Mouse (Mus musculus): ENCODE results near the gene Cux2. TPM values are rescaled to one million over a fixed set of nuclear protein-coding genes. Genes with fewer than 3 reads are reported as not detected.
A peak's percentile ranks its signal among the peaks of the same experiment; 100 is the strongest.

The Cux2 gene
- polyA plus RNA-seq (2015; fragmentation: Nextera tagmentation; extraction: Ambion mirVana) = 1.5 and 2.3 TPM in 2 replicates

DNA sequence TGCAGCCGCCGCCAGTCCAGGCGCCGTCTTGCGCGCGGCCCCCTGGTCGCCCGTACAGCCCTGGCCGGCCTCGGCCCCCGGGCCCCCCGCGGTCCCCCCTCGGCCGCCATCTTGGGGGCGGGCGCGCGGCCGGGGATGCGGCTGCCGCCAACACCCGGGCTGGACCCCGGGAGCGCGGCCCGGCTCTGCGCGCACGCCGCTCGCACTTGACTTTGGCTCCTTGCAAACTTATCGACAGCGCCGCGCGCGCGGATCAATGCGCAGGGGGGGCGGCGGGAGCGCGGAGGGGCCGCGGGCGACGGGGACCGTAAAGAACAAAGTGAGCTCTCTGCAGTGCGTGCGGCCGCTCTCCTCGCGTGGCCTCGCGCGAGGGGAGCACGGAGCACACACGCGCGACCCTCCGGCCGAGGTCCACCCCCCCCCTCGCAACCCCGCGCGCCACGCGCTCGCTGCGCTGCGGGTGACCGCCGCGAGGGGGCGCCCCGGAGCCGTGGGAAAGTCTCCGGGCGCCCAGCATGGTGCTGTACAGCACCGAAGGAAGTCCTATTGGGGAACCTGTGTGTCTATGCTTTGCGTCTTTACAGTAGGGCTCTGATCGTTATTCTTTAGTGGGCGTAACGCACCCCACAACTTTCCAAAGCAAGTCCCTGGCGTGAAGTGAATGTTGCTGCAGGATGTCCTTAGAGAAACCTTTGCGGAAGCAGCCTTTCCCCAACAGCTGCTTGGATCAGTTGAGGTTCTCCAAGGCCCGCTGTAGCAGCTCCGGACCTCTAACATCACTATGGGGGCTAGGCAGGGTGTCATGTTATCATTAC is at the start of gene Cux2:
Cux2 (minus strand) TSS at position 86 of the 815 bp plus-strand sequence.
- Histone ChIP-seq H3K27me3 (ENCODE audit: control insufficient read depth, insufficient read depth, low read depth, low read length) (peaks cover 62% of the 10 kb centered on the region), H3K9me3 (ENCODE audit: control insufficient read depth, low read length) (no peaks in the 10 kb centered on the region), H3K4me1 (replicated peaks; ENCODE audit: control insufficient read depth, insufficient read depth, low read length) (peaks cover 12% of the 10 kb centered on the region), H3K4me2 (ENCODE audit: low read depth, low read length) (peak within 1 kb of the TSS; percentile 86), H3K36me3 (ENCODE audit: control insufficient read depth, insufficient read depth, low read length) (no peaks in the 10 kb centered on the region), H3K27ac (ENCODE audit: low read length) (0 out of 2 replicates have a peak within 1 kb of the TSS, but pooled peaks have one; percentile 22), H3K4me3 (ENCODE audit: low read length) (peak within 1 kb of the TSS; percentile 78), H3K9ac (ENCODE audit: low read length) (peak within 1 kb of the TSS; percentile 73)
- under 1% methylated on average over 77 of the region's 90 CpGs for WGBS
- peak; percentile 92 for ATAC-seq (ENCODE audit: low read depth)

DNA sequence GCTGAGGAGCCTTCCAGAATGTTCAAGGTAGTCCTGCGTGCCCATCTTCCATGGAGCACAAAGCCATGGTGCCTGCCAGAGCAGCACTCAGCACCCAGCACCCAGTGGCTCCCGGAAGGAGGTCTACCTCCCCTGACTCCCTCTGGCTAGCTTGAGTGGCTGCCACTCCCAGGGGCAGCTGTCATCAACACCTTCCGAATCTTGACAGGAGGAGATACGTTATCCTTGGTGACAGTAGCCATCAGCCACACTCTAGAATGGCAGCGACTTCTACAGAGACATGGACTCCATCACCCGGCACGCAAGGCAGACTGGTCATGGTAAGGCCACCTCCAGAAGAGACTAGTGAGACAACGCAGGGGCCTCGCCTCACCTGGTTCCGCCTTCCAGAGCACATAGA is 44.5 kb upstream of the Cux2 start:
- no peaks in the 10 kb centered on the region for H3K4me1 ChIP-seq (replicated peaks; ENCODE audit: control insufficient read depth, insufficient read depth, low read length)
- no peak overlapping the region for H3K4me3 ChIP-seq (ENCODE audit: low read length)
- H3K27ac ChIP-seq (ENCODE audit: low read length) = no peak overlapping the region
- no peak overlapping the region for H3K9ac ChIP-seq (ENCODE audit: low read length)
- H3K9me3 ChIP-seq (ENCODE audit: control insufficient read depth, low read length) = no peaks in the 10 kb centered on the region
- H3K36me3 ChIP-seq (ENCODE audit: control insufficient read depth, insufficient read depth, low read length) = no peaks in the 10 kb centered on the region
- H3K4me2 ChIP-seq (ENCODE audit: low read depth, low read length) = no peak overlapping the region
- no peak for ATAC-seq (ENCODE audit: low read depth)
- no peaks in the 10 kb centered on the region for H3K27me3 ChIP-seq (ENCODE audit: control insufficient read depth, insufficient read depth, low read depth, low read length)
- WGBS = 66% methylated on average over 10 of the region's 10 CpGs

DNA sequence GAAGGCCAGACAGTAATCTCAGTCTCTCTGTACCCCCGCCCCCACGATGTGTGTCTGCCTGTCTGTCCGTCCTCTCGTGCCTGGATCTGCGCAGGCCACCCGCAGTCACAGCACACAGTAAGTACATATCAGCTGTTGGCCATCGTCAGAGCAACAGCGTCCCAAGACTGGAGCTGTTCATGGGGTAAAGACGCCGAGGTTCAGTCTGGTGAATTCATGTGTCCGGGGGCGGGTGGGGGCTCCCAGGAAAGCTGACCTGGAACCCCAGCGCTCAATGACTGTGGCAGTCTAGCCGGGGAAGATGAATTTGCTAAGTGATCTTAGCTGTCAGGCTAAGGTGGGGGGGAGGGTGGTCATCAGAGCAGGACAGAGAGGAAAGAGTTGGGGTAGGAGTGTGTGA is 43.8 kb upstream of the Cux2 start:
- H3K9ac ChIP-seq (ENCODE audit: low read length) = no peak overlapping the region
- H3K9me3 ChIP-seq (ENCODE audit: control insufficient read depth, low read length) = no peaks in the 10 kb centered on the region
- H3K4me2 ChIP-seq (ENCODE audit: low read depth, low read length) = no peak overlapping the region
- ATAC-seq (ENCODE audit: low read depth) = no peak
- no peaks in the 10 kb centered on the region for H3K27me3 ChIP-seq (ENCODE audit: control insufficient read depth, insufficient read depth, low read depth, low read length)
- H3K4me3 ChIP-seq (ENCODE audit: low read length) = no peak overlapping the region
- H3K4me1 ChIP-seq (replicated peaks; ENCODE audit: control insufficient read depth, insufficient read depth, low read length) = no peaks in the 10 kb centered on the region
- H3K27ac ChIP-seq (ENCODE audit: low read length) = no peak overlapping the region
- no peaks in the 10 kb centered on the region for H3K36me3 ChIP-seq (ENCODE audit: control insufficient read depth, insufficient read depth, low read length)
- 75% methylated on average over 14 of the region's 14 CpGs for WGBS

DNA sequence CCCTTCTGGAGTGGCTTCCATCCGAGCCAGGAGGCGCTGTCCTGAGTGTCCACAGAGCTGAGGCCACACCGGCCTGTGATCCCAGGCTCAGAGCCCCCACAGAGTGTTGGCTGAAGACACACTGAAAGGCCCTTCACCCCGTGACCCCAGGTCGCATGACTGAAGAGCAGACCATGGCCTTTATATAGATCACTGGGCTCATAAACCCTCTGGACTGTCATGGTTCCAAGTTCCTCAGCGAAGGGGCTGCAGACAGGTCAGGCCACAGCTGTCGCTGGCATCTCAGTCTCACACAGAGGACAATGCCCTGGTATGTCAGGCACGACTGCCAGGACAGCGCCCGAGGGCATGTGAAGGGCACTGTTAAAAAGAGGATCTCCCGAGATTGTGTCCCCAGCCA is 42.9 kb upstream of the Cux2 start:
- Histone ChIP-seq H3K27ac (ENCODE audit: low read length) (no peak overlapping the region), H3K36me3 (ENCODE audit: control insufficient read depth, insufficient read depth, low read length) (no peaks in the 10 kb centered on the region), H3K9me3 (ENCODE audit: control insufficient read depth, low read length) (no peaks in the 10 kb centered on the region), H3K9ac (ENCODE audit: low read length) (no peak overlapping the region), H3K27me3 (ENCODE audit: control insufficient read depth, insufficient read depth, low read depth, low read length) (no peaks in the 10 kb centered on the region), H3K4me2 (ENCODE audit: low read depth, low read length) (no peak overlapping the region), H3K4me3 (ENCODE audit: low read length) (no peak overlapping the region), H3K4me1 (replicated peaks; ENCODE audit: control insufficient read depth, insufficient read depth, low read length) (no peaks in the 10 kb centered on the region)
- 0 out of 2 replicates have a peak, but pooled peaks have one; percentile 9 for ATAC-seq (ENCODE audit: low read depth)
- WGBS = 65% methylated on average over 11 of the region's 11 CpGs

DNA sequence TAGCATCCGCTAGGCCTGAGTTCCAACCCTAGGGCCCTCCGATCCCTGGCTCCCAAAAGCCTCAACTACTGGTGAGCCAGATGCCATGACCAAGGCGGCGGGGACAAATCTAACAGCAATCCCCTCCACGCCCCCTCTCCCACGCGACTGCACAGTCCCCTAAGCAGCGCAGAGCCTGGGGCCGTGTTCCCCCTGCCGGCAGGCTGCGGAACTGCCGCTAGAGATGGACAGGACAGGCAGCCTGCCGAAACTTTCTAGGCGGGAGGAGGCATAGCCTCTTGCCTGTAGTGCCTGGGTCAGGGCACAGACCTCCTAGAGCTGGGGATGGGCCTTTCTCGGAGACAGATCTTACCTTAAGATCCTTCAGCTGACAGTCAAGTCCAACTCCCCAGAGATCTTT is 41.2 kb upstream of the Cux2 start:
- H3K27ac ChIP-seq (ENCODE audit: low read length) = no peak overlapping the region

DNA sequence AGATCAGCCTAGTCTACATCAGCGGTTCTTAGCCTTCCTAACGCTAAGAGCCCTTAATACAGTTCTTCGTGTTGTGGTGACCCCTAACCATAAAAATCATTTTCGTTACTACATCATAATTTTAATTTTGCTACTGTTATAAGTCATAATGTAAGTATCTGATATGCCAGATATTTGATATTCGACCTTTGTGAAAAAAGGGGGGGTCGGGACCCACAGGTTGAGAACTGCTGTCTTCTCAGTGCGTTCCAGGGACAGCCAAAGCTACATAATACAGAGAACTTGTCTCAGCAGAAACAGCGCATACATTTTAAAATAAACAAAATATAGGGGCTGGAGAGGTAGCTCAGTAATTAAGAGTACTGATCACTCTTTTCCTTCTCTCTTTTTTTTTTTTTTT is 39.8 kb upstream of the Cux2 start:
- Histone ChIP-seq H3K4me3 (ENCODE audit: low read length) (no peak overlapping the region), H3K9ac (ENCODE audit: low read length) (no peak overlapping the region), H3K4me2 (ENCODE audit: low read depth, low read length) (no peak overlapping the region), H3K4me1 (replicated peaks; ENCODE audit: control insufficient read depth, insufficient read depth, low read length) (no peaks in the 10 kb centered on the region), H3K27ac (ENCODE audit: low read length) (no peak overlapping the region), H3K36me3 (ENCODE audit: control insufficient read depth, insufficient read depth, low read length) (no peaks in the 10 kb centered on the region), H3K9me3 (ENCODE audit: control insufficient read depth, low read length) (no peaks in the 10 kb centered on the region), H3K27me3 (ENCODE audit: control insufficient read depth, insufficient read depth, low read depth, low read length) (no peaks in the 10 kb centered on the region)
- WGBS = 77% methylated on average over 8 of the region's 8 CpGs
- no peak for ATAC-seq (ENCODE audit: low read depth)

More for the DNA sequence above, 41.2 kb upstream of the Cux2 start:
- no peaks in the 10 kb centered on the region for H3K27me3 ChIP-seq (ENCODE audit: control insufficient read depth, insufficient read depth, low read depth, low read length)
- no peak overlapping the region for H3K4me2 ChIP-seq (ENCODE audit: low read depth, low read length)
- H3K4me1 ChIP-seq (replicated peaks; ENCODE audit: control insufficient read depth, insufficient read depth, low read length) = no peaks in the 10 kb centered on the region
- H3K36me3 ChIP-seq (ENCODE audit: control insufficient read depth, insufficient read depth, low read length) = no peaks in the 10 kb centered on the region
- H3K9me3 ChIP-seq (ENCODE audit: control insufficient read depth, low read length) = no peaks in the 10 kb centered on the region
- no peak overlapping the region for H3K4me3 ChIP-seq (ENCODE audit: low read length)
- H3K9ac ChIP-seq (ENCODE audit: low read length) = no peak overlapping the region
- 0 out of 2 replicates have a peak, but pooled peaks have one; percentile 50 for ATAC-seq (ENCODE audit: low read depth)
- 14% methylated on average over 15 of the region's 15 CpGs for WGBS

DNA sequence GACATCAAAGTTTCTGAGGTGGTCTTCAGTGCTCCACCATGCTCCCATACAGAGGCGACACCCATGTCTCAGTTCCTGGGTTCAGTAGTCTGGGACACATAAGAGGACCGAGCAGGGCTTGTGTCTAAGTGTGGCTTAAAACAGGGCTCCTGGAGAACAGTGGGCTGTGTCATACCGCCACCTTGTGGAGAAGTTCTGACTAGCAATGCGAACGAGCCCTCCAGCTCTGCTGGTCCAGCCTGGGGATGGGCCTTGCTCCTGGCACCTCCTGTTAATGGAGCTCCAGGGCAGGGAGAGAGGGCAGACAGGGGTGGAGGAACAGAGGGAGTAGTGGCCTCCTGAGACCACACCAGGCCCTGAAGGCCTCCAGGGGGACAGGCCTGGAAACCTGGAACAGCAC is 39.0 kb upstream of the Cux2 start:
- no peaks in the 10 kb centered on the region for H3K4me1 ChIP-seq (replicated peaks; ENCODE audit: control insufficient read depth, insufficient read depth, low read length)
- no peak overlapping the region for H3K4me2 ChIP-seq (ENCODE audit: low read depth, low read length)
- no peak overlapping the region for H3K27ac ChIP-seq (ENCODE audit: low read length)
- WGBS = under 1% methylated on average over 5 of the region's 5 CpGs
- H3K36me3 ChIP-seq (ENCODE audit: control insufficient read depth, insufficient read depth, low read length) = no peaks in the 10 kb centered on the region
- H3K4me3 ChIP-seq (ENCODE audit: low read length) = no peak overlapping the region
- no peak overlapping the region for H3K9ac ChIP-seq (ENCODE audit: low read length)
- no peaks in the 10 kb centered on the region for H3K27me3 ChIP-seq (ENCODE audit: control insufficient read depth, insufficient read depth, low read depth, low read length)
- no peaks in the 10 kb centered on the region for H3K9me3 ChIP-seq (ENCODE audit: control insufficient read depth, low read length)
- ATAC-seq (ENCODE audit: low read depth) = peak; percentile 87

DNA sequence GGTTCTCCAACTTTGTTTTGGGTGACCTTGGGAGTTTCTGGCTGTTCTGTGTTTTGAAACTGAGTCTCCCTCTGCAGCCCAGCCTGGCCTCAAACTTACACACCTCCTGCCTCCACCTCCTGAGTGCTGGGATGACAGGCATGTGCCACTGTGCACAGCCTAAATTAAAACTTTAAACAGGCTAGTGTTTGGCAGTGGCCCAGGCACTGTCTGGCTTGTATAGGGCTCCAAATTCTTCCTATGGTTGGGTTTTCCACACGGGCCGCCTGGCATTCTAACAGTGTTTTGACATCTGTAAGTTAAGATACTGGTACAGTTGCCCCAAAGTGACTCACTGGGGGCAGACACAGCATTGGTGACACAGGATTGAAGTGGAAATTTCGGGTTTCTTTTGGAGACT is 36.2 kb upstream of the Cux2 start:
- Histone ChIP-seq H3K9ac (ENCODE audit: low read length) (no peak overlapping the region), H3K27ac (ENCODE audit: low read length) (no peak overlapping the region), H3K9me3 (ENCODE audit: control insufficient read depth, low read length) (no peaks in the 10 kb centered on the region), H3K36me3 (ENCODE audit: control insufficient read depth, insufficient read depth, low read length) (no peaks in the 10 kb centered on the region), H3K27me3 (ENCODE audit: control insufficient read depth, insufficient read depth, low read depth, low read length) (no peaks in the 10 kb centered on the region), H3K4me3 (ENCODE audit: low read length) (no peak overlapping the region), H3K4me1 (replicated peaks; ENCODE audit: control insufficient read depth, insufficient read depth, low read length) (no peaks in the 10 kb centered on the region), H3K4me2 (ENCODE audit: low read depth, low read length) (no peak overlapping the region)
- no peak for ATAC-seq (ENCODE audit: low read depth)
- 52% methylated on average over 3 of the region's 3 CpGs for WGBS

DNA sequence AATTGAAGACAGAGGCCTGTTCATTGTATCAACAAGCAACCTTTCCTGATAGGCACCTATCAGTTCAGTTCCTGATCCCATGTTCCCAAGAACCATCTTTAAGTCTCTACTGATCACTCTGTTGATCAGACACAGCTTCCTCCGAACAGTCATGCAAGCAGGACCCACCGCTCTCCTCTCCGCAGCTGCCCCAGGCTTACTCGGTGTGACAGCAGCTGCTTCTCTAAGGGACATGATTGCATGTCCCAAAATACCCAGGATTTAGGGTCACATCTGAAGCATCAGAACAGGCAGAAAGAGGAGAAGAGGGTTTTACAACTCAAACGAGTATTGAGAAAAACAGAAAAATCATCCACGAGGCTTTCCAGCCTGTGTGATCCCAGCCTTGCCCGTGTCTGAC is 35.4 kb upstream of the Cux2 start:
- Histone ChIP-seq H3K27ac (ENCODE audit: low read length) (no peak overlapping the region), H3K36me3 (ENCODE audit: control insufficient read depth, insufficient read depth, low read length) (no peaks in the 10 kb centered on the region), H3K4me2 (ENCODE audit: low read depth, low read length) (no peak overlapping the region), H3K4me3 (ENCODE audit: low read length) (no peak overlapping the region), H3K4me1 (replicated peaks; ENCODE audit: control insufficient read depth, insufficient read depth, low read length) (0 out of 2 replicates have a peak, but pooled peaks cover 3% of the 10 kb centered on the region), H3K9me3 (ENCODE audit: control insufficient read depth, low read length) (no peaks in the 10 kb centered on the region), H3K9ac (ENCODE audit: low read length) (no peak overlapping the region), H3K27me3 (ENCODE audit: control insufficient read depth, insufficient read depth, low read depth, low read length) (no peaks in the 10 kb centered on the region)
- 73% methylated on average over 7 of the region's 7 CpGs for WGBS
- ATAC-seq (ENCODE audit: low read depth) = no peak
